Mouse (Mus musculus): ENCODE measurements around the gene Gm29094. TPM values are rescaled to one million over a fixed set of nuclear protein-coding genes. Genes with fewer than 3 reads are reported as not detected.

Gm29094 gene
- polyA plus RNA-seq, 1 experiment from 2014 or later, result not detected

- 85% methylated on average over 3 of the region's 3 CpGs for WGBS
- no peaks in the 10 kb centered on the region for H3K9me3 ChIP-seq
- no peak overlapping the region for H3K4me3 ChIP-seq
- no peak overlapping the region for H3K9ac ChIP-seq
- H3K4me2 ChIP-seq, result no peak overlapping the region
- no peaks in the 10 kb centered on the region for H3K27me3 ChIP-seq
- no peaks in the 10 kb centered on the region for H3K4me1 ChIP-seq
- H3K27ac ChIP-seq, result no peak overlapping the region
- ATAC-seq (ENCODE audit: borderline replicate concordance, extremely low read depth, low FRiP score, low TSS enrichment), result no peak
- no peaks in the 10 kb centered on the region for H3K36me3 ChIP-seq
Measured at GRCm38 (mm10) chr9:89263968-89264367, 64.8 kb downstream of the Gm29094 start.

GRCm38 (mm10) chr9:89264571-89264970 lies 65.4 kb downstream of the Gm29094 start:
- no peak overlapping the region for H3K4me2 ChIP-seq
- no peaks in the 10 kb centered on the region for H3K4me1 ChIP-seq
- ATAC-seq (ENCODE audit: borderline replicate concordance, extremely low read depth, low FRiP score, low TSS enrichment), result no peak
- WGBS, result 86% methylated on average over 1 of the region's 1 CpGs
- H3K27me3 ChIP-seq, result no peaks in the 10 kb centered on the region
- H3K9me3 ChIP-seq, result no peaks in the 10 kb centered on the region
- no peaks in the 10 kb centered on the region for H3K36me3 ChIP-seq
- no peak overlapping the region for H3K4me3 ChIP-seq
- H3K9ac ChIP-seq, result no peak overlapping the region
- H3K27ac ChIP-seq, result no peak overlapping the region

Other genes starting within 250 kb of the Gm29094 start
- 1.9 and 3.5 TPM in 2 replicates for gene Bcl2a1a, start 242.5 kb upstream of the Gm29094 start, polyA plus RNA-seq (2015; fragmentation: Nextera tagmentation; extraction: Ambion mirVana)
- not detected in 2 replicates for gene Trim43b, start 106.5 kb upstream of the Gm29094 start, polyA plus RNA-seq (2015; fragmentation: Nextera tagmentation; extraction: Ambion mirVana)
- 5.3 and 7.0 TPM in 2 replicates for gene Bcl2a1b, start 170 bp upstream of the Gm29094 start, polyA plus RNA-seq (2015; fragmentation: Nextera tagmentation; extraction: Ambion mirVana)
- gene Mthfs, start 11.3 kb downstream of the Gm29094 start, polyA plus RNA-seq (2015; fragmentation: Nextera tagmentation; extraction: Ambion mirVana), result 30.3 and 33.1 TPM in 2 replicates